23 mouse cellular contexts compared by ENCODE assay signal in genomic region chr17:48650556-48650955, GRCm38 (mm10).
DNase-seq lines count a peak whose midpoint lies in the region; ATAC-seq lines count a peak whose summit lies in the region.
"Had no signal": no experiment of that assay in that cellular context is flagged by ENCODE, and none has a peak within 500 bp of the region (broad histone marks: within the 10 kb centered on the region; RNA-seq: fewer than 3 reads in every experiment).

No protein-coding gene starts in this region.

- H3K27ac ChIP-seq in hindbrain, embryonic 12.5 days = no peak overlapping the region
- H3K27ac ChIP-seq in forebrain, embryonic 10.5 days = no peak overlapping the region
- H3K27ac ChIP-seq: embryonic facial prominence, embryonic 13.5 days; forebrain, embryonic 13.5 days; heart, embryonic 10.5 days; heart, embryonic 15.5 days; hindbrain, embryonic 14.5 days had no signal

- WGBS in hindbrain, embryonic 12.5 days = 87% methylated on average over 13 of the region's 13 CpGs
- WGBS in forebrain, embryonic 10.5 days = 95% methylated on average over 13 of the region's 13 CpGs

- no peaks in the 10 kb centered on the region for H3K4me1 ChIP-seq in hindbrain, embryonic 12.5 days
- H3K4me1 ChIP-seq in forebrain, embryonic 10.5 days = peaks cover 7% of the 10 kb centered on the region
- H3K4me1 ChIP-seq: embryonic facial prominence, embryonic 13.5 days; forebrain, embryonic 13.5 days; heart, embryonic 15.5 days had no signal

- peak; percentile 39 for DNase-seq in CD4-positive, CD25-positive, alpha-beta regulatory T cell, adult 2 months (ENCODE audit: low read depth, low spot score)
- DNase-seq in left cerebral cortex, postnatal 25 days (ENCODE audit: low spot score in 2 of 2) = peak; percentile 15 to 56
- no peak for DNase-seq in left cerebral cortex, postnatal 10 days (ENCODE audit: extremely low spot score in 1 of 2, low spot score in 2 of 2)
- DNase-seq in right cerebral cortex, postnatal 10 days (ENCODE audit: low spot score in 2 of 2) = peak; percentile 28 to 39
- DNase-seq in right cerebral cortex, postnatal 4 days = no peak
- no peak for DNase-seq in forebrain, embryonic 10.5 days (ENCODE audit: extremely low spot score, low spot score)
- DNase-seq: adrenal gland, adult 8-10 months; adrenal gland, postnatal 36 days; B cell, adult 2 months; cerebellum, adult 11-12 months; cerebellum, adult 9-11 months; cerebellum, postnatal 36 days; forebrain, postnatal 0 days; gastrocnemius, postnatal 36 days; heart, adult 18-20 months; heart, postnatal 14 days had no signal

- no peaks in the 10 kb centered on the region; the same call in 1 of the 2 replicates for H3K9me3 ChIP-seq in hindbrain, embryonic 12.5 days (replicated peaks)
- H3K9me3 ChIP-seq in forebrain, embryonic 10.5 days = peaks cover 10% of the 10 kb centered on the region; the same call in 1 of the 2 replicates
- H3K9me3 ChIP-seq: embryonic facial prominence, embryonic 13.5 days; forebrain, embryonic 13.5 days; heart, embryonic 10.5 days; heart, embryonic 15.5 days had no signal

- no peaks in the 10 kb centered on the region for H3K27me3 ChIP-seq in hindbrain, embryonic 12.5 days
- no peaks in the 10 kb centered on the region for H3K27me3 ChIP-seq in forebrain, embryonic 10.5 days (ENCODE audit: poor library complexity, severe bottlenecking)
- H3K27me3 ChIP-seq: embryonic facial prominence, embryonic 13.5 days; forebrain, embryonic 13.5 days; heart, embryonic 15.5 days had no signal

- no peak overlapping the region for H3K4me2 ChIP-seq in hindbrain, embryonic 12.5 days (replicated peaks)
- H3K4me2 ChIP-seq: embryonic facial prominence, embryonic 13.5 days; forebrain, embryonic 13.5 days; heart, embryonic 15.5 days; hindbrain, embryonic 14.5 days had no signal

- no peaks in the 10 kb centered on the region for H3K36me3 ChIP-seq in hindbrain, embryonic 12.5 days
- no peaks in the 10 kb centered on the region for H3K36me3 ChIP-seq in forebrain, embryonic 10.5 days (replicated peaks)
- H3K36me3 ChIP-seq: embryonic facial prominence, embryonic 13.5 days; heart, embryonic 10.5 days; heart, embryonic 15.5 days had no signal

- ATAC-seq in CD4-positive, CD25-positive, alpha-beta regulatory T cell, adult 4 months = no peak
- no peak for ATAC-seq in hindbrain, embryonic 12.5 days (ENCODE audit: low FRiP score)
- ATAC-seq: forebrain, embryonic 13.5 days; forebrain, postnatal 0 days had no signal

- intact Hi-C loops in left cerebral cortex, postnatal 25 days (cut with DNase I) = no loop called here
- intact Hi-C loops in left cerebral cortex, postnatal 10 days (cut with DNase I) = no loop called here

- no peak overlapping the region for H3K4me3 ChIP-seq in hindbrain, embryonic 12.5 days
- H3K4me3 ChIP-seq in forebrain, embryonic 10.5 days = no peak overlapping the region
- H3K4me3 ChIP-seq: embryonic facial prominence, embryonic 13.5 days; forebrain, embryonic 13.5 days; heart, embryonic 10.5 days; heart, embryonic 15.5 days had no signal

- H3K9ac ChIP-seq in hindbrain, embryonic 12.5 days = no peak overlapping the region
- H3K9ac ChIP-seq: embryonic facial prominence, embryonic 13.5 days; forebrain, embryonic 13.5 days; forebrain, postnatal 0 days; heart, embryonic 15.5 days; hindbrain, embryonic 14.5 days had no signal

Comparison
In these comparisons a context has a peak if more than half of its experiments do, and no peak if none do; other contexts are left out.
1. DNase-seq: peak in CD4-positive, CD25-positive, alpha-beta regulatory T cell, adult 2 months (single experiment), left cerebral cortex, postnatal 25 days (2 of 2) and right cerebral cortex, postnatal 10 days (2 of 2); none in left cerebral cortex, postnatal 10 days (0 of 2), right cerebral cortex, postnatal 4 days (single experiment) and forebrain, embryonic 10.5 days (single experiment).